Mouse (Mus musculus): ENCODE measurements at regions not wholly inside any gene's neighbourhood (a gene's known extent, or its start where the extent isn't known, plus 50 kb on each side); places are given as distances from the start of the nearest gene placed in this dataset.

GRCm38 (mm10) chr7:134546187-134546586 lies 124.3 kb upstream of the Dock1 start:
- no peak for TF ChIP-seq POLR2A (IDR thresholded peaks at IDR 0.05; ENCODE audit: low read depth, low read length)
- TF ChIP-seq CTCF (conservative IDR thresholded peaks at IDR 0.05; ENCODE audit: insufficient read depth, insufficient read length, low read depth, low read length), result 0 out of 2 replicates have a peak, but pooled peaks have one; percentile 19
